Mouse (Mus musculus) lung, adult 18-20 months (tissue): ENCODE measurements around the gene Slc35g3.

ENCODE experiments used
- DNase-seq, 2 experiments: peaks; one replicate each; pipeline ENCODE4 v3.0.0; 2022; ENCODE audit warnings: mixed read lengths in 2 of 2

The Slc35g3 gene

DNA sequence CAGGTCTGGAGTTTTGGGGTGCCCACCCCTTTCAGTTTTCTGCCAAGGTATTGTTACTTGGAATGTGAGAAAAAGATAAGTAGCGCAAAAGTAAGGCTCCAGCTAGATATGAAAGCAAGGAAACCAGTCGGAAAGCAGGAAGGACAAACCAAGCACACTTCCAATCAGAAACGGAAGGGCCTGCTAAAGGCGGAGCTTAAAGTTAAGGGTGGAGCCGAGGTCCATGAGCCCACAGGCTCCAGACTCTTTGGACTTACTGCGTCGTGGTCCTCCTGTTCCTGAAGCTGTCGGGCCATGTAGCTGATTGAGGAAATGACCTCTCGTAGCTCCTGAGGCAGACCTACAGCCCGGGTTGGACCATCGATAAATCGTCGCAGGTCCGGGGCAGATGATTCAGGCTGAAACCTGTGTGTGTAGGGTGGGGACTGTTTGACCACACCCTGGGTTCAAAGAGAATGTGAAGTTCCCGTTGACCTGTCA is 23.1 kb upstream of the Slc35g3 start:
- DNase-seq, result peak; percentile 76 to 82

DNA sequence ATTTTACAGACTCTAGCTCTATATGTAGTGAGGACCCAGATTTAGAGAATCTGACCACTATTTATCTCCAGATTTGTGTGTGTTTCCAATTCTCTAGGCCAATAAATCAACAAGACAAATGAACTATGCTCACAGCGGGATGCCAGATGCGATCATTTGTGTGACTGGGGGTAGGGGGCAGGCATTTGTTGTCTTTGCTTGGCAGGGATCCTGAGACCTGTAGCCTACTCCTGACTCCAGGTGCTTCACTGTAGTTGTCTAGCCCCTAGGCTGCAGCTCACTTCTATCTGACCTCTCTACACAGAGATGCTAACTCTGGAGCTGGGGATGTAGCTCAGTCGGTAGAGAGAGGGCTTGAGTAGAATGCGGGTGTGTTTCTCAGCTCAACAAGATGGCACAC is 20.1 kb upstream of the Slc35g3 start:
- no peak for DNase-seq

DNA sequence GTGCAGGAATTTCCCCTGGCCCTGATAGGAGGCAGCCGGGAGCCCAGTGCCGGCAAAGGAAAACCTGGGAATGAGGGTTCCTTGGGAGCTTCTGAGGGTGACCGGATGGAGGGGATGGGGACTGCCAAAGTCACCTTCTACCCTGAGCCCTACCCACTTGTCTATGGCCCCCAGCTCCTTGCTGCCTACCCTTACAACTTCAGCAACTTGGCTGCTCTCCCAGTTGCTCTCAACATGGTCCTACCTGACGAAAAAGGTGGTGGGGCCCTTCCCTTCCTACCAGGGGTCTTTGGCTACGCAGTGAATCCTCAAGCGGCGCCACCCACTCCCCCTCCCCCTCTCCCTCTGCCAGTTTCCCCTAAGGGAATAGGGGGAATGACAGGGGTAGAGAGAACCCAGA is 17.2 kb upstream of the Slc35g3 start:
- no peak for DNase-seq

DNA sequence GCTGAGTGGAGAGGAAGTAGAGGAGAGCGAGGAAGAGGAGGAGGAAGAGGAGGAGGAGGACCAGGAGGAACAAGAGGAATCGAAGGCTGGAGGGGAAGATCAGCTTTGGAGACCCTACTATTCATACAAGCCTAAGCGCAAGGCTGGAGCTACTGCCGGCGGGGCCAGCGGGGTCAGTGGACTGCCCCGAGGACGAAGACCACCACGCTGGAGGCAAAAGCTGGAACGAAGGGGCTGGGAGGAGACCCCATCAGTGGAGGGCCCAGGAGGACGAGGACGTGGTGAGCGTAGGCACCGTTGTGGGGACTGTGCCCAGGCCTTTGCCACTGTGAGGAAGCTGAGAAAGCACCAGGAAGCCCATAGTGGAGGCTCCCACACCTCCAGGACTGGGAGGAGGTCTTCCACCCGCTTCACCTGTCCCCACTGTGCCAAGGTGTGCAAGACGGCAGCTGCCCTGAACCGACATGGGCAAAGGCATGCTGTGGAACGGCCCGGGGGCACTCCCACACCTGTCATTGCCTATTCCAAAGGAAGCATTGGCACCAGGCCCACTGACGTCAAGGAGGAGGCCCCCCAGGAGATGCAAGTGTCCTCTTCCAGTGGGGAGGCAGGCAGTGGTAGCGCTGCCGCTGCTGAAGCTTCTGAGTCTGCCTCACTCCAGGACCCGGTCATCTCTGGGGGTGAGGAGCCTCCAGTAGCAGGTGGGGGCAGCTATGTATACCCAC is 16.7 kb upstream of the Slc35g3 start:
- no peak for DNase-seq

DNA sequence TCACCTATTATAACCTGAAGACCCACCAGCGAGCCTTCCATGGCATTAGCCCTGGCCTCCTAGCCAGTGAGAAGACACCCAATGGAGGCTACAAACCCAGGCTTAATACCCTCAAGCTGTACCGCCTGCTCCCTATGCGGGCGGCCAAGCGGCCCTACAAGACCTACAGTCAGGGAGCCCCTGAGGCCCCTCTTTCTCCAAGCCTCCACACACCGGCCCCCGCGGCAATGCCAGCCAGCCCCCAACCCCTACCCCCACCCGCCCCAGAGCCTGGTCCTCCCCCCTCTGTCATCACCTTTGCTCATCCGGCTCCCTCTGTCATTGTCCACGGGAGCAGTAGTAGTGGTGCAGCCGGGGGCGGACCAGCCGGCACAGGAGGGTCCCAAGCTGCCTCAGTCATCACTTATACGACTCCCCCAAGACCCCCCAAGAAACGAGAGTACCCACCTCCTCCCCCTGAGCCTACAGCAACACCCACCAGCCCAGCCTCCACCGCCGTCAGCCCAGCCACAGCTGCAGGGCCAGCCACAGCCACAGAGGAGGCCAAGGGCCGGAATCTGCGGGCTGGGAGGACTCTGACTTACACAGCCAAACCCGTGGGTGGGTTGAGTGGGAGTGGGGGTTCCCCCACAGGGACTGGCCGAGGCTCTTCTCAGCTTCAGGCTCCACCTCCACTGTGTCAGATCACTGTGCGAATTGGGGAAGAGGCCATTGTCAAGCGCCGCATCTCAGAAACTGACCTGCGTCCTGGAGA is 15.9 kb upstream of the Slc35g3 start:
- DNase-seq, result peak in 1 of 2 experiments; percentile 44

DNA sequence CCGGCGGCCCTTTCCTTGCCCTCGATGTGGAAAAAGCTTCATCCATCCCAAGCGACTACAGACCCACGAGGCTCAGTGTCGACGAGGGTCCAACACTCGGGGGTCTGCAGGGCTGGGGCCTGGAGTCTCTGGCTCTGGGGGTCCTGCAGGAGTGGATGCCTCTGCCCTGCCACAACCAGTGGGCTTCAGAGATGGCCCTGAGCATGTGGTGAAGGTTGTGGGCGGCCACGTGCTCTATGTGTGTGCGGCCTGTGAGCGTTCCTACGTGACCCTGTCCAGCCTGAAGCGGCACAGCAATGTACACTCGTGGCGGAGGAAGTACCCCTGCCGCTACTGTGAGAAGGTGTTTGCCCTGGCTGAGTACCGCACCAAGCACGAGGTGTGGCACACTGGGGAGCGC is 14.7 kb upstream of the Slc35g3 start:
- no peak for DNase-seq

DNA sequence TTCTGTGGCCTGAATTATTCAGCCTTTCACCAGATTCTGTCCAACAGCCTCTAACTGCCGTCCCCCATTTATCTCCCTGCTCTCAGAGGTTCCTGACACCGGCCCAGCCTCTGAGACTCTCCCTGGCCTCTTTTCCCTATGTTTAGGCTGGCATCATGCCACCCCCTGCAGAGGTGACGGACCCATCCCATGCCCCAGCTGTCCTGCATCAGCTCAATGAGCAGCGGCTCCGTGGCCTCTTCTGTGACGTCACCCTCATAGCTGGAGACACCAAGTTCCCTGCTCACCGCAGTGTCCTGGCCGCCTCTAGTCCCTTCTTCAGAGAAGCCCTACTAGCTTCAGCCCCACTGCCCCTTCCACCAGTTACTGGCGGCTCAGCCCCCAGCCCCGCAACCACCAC is 13.9 kb upstream of the Slc35g3 start:
- no peak for DNase-seq

DNA sequence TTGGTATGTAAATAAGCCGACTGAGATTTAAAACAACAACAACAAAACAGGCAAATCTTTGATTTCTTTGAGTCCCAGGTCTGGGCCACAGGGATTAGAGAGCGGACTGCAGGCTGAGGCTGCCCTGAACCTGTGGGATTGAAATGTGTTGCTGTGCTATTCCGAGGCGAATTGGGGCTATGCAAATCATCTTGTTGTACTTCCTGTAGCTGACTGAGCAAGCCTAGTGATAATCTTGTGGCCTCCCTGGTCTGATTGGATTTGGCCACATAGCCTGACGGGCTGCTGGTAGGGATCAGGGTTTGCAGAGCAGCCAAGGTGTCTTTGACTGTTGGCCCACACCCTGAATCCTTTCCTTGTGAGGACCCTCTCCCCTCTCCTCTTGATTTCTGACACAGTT is 13.2 kb upstream of the Slc35g3 start:
- no peak for DNase-seq

DNA sequence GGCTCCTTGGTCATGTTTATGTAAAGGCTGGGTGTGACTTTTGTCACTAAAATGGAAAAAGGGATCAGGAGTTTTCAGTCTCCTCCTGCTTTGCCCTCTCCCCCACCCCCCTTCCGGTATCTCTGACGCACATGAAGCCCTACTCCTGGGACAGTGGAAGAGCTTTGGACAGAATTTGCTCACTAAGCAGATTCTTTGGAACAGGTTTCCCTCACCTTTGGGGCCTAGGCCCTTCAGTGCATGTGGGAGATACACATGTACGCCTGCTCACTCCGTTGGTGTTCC is 5.8 kb upstream of the Slc35g3 start:
- peak; percentile 37 to 71 for DNase-seq

DNA sequence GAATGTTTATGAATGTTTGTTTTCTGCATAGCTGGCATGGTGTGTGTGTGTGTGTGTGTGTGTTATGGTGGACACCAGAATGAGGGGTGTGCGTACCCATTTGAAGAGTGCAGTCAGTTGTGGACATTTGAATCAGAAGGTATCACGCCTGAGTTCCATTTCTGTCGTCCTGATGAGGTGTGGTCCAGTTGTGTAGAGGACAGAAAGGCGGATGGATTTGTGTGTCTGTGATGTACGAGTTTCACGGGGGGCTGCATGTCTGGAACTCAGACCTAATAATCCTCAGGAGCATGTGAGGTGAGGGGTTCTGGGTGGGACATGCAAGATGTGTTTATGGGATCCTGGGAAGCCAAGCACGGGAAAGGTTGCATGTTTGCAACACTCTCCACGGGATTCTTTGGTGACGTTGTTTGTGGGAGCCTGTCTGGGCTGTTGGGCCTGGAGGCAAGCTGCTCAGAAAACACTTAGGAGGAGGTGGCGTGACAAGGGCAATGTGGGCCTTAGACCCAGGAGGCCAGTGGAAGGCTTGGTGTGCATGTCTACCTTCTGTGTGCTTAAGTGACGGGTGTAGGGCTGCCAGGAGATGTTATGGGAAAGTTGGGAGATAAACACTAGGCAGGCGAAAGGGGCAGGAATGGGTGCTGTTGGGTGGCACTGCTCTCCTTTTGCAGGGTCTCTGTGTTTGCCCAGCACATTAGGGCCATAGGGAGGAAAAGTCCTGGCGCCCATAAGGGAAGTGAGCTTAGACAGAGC is 5.3 kb upstream of the Slc35g3 start:
- DNase-seq, result peak; percentile 46 to 54

DNA sequence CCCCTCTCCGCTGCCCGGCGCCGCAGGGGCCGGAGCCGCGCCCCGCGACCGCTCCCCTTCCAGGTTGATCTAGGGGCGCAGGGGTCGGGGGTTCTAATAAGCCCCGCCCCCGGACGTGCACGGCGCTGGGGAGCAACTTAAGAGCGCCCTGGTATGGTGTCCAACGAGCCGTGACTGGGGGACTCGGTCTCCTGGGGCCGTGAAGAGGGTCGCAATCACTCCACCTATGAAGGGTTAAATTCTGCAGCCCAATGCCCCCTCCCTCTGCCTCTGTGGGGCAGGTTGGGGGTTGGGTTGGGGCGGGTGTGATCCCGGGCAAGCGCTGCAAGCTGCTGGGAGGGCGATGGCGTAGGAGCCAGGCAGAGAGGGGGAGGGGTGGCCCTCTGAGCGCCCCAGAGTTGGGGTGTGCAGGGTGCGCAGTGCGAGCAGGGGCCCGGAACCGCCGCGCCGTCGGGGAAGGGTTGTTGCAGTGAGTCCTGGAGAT is 4.4 kb upstream of the Slc35g3 start:
- DNase-seq, result peak; percentile 80 to 84

DNA sequence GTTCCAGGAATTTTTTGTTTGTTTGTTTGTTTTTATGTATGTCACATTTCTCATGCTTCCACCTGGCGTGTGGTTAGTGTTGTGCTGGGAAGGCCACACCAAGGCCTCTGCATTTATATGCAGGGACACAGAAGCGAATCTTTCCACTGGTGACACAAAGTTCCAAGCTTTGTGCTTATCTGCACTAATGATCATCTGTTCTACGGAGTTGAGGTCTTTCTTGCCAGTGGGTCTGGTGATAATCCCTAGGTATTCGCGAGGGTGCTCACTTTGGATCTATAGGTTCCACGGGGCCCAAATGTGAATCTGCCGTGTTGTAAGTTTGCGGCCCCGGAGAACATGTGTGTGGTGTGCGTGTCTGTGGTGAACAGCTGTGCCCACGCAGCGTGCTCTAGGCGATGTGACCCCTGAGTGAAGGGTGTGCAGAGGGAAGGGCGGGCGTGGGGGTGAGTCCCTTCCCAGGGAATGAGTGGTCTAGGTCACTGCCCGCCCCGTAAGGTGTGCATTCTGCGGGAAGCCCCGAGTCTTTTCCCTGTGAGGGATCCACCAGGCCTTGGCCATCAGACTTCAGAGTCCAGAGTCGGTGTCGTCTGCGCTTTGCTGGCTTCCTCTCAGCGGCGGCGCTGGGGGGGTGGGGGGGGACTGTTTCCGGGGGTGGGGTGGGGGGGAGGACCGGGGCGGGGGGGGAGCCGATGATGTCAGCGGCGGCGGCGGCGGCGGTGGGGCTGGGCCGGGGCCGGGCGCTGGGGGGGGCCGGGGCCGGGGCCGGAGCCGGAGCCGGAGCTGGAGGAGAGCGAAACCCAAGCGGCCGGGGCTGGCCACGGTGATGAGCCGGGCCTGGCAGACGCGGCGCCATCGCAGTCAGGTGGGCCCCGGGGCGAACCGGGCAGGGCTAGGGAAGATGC is 3.7 kb upstream of the Slc35g3 start, which contains the start of gene Zbtb4:
Gene Zbtb4, plus strand, starts transcription at position 692 of the 905 bp plus-strand sequence.
- DNase-seq, result peak; percentile 48 to 52

DNA sequence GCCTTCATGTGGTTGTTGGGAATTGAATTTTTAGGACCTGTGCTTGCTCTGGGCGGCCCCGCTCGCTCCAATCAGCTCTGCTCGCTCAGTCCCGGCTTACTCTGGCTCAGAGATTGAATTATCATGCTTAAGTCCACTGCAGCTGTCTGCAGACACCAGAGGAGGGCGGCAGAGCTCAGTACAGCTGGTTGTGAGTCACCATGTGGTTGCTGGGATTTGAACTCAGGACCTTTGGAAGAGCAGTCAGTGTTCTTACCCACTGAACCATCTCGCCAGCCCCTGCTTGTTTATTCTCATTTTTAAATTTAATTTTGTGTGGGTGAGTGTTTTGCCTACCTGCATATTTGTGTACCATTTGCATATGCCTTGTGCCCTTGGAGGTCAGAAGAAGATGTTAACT is 1.8 kb upstream of the Slc35g3 start:
- no peak for DNase-seq

DNA sequence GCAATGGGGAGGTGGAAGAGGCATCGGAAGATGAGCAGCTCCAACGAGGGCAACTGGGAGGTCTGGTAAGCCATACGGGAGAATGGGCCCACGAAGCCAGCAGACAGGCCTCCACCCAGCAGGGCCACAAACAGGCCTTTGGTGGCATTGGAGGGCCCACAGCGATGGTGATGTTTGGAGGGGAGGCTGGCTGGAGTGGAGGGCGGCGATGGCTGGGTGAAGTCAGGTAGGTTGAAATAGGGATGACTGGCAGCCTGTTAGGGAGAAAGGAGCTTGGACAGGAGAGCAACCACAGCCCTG is 917 bp downstream of the Slc35g3 start:
- no peak for DNase-seq

DNA sequence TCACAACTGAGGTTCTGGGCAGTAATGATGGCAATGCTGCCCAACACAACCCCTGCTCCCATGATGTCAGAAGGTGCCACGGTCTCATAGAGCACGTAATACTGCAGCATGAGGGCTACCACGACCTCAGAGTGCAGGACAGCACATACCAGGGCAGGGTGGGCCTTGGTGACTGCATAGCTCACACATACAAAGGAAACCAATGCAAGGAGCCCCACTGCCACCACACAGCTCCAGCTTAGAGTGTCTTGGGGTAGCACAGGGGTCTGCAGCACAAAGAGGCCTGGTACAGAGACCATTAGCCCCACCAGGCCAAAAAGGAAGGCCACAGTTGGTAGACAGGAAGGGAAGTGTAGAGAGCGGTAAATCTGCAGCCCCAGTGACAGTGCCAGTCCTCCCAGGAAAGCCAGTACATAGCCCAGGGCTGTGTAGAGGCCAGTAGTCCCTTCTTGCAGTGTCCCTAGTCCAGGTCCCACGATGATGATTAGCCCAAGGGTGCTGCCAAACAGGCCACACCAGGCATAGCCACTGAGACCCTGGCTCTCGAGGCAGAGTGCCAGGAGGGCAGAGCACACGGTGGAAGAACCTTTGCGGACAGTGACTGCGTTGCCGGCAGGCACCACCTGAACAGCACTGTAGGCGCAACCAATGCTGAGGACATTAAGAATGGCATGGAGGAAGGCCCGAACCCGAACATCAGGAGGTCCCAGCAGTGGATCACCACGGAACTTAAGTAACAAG is 1.4 kb downstream of the Slc35g3 start:
- DNase-seq, result no peak

DNA sequence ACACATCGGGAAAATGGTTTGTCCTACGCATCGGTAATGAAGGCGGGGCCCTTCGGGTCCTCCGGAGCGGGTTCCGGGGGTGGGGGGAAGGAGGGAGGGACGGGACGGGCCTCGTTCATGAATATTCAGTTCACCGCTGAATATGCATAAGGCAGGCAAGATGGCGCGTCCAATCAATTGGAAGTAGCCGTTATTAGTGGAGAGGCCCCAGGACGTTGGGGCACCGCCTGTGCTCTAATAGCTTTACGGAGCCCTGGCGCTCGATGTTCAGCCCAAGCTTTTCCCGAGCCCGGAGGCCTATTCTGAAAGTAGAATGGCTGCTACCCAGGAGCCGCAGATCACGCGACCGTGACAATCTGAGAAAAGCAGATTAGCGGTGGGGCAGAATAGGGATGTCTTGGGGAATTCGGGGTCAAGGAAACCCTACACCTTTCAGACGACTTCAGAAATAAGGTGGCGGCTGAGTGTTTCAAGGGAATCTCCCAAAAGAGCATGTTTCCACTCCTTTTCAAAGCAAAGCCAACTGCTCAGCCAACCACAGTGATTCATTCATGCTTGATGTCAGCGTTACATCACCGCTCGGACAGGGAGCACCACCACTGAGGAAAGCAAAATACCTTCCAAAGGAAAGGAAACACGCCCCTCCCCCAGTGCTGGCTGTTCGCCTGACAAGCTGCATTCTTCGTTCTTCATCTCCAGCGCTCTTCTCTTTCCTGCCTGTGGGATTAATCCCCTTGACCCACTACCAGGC is 2.6 kb downstream of the Slc35g3 start:
- DNase-seq, result peak; percentile 93 to 94

DNA sequence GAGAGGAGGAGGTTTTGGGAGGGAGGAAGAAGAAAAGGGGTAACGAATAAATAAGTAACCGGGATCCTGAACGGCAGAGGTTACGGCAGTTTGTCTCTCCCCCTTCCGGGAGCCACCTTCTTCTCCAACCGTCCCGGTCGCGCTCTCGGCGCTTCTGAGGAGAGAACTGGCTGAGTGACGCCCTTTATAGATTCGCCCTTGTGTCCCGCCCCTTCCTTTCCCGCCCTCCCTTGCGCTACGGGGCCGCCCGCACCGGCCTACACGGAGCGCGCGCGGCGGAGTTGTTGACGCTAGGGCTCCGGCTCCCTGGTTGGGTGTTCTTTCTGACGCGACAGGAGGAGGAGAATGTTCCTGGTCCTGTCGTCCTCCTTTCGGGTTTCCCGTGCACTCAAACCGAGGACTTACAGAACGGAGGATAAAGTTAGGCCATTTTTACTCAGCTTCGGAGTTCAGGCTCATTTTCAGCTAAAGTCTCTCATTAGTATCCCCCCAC is 3.2 kb downstream of the Slc35g3 start, which contains the start of gene Polr2a:
Gene Polr2a, minus strand, starts transcription at position 160 of the 493 bp plus-strand sequence.
- peak; percentile 96 to 97 for DNase-seq

DNA sequence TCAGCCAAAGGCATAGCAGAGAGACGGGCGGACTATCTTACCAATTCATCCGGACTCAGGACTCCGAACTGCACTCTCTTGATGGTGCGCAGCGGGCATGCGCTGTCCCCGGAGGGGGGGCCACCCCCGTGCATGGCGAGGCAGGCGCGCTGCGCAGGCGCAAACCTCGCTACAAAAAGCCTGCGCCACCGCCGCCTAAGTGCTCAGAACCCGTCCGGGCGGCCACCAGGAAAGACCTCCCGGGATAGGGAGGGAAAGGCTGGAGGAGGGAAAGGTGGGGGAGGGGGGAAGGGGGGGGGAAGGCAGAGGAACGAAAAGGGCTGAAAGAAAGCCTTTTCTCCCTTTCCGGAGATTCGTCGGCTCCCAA is 3.7 kb downstream of the Slc35g3 start:
- peak; percentile 95 to 97 for DNase-seq

DNA sequence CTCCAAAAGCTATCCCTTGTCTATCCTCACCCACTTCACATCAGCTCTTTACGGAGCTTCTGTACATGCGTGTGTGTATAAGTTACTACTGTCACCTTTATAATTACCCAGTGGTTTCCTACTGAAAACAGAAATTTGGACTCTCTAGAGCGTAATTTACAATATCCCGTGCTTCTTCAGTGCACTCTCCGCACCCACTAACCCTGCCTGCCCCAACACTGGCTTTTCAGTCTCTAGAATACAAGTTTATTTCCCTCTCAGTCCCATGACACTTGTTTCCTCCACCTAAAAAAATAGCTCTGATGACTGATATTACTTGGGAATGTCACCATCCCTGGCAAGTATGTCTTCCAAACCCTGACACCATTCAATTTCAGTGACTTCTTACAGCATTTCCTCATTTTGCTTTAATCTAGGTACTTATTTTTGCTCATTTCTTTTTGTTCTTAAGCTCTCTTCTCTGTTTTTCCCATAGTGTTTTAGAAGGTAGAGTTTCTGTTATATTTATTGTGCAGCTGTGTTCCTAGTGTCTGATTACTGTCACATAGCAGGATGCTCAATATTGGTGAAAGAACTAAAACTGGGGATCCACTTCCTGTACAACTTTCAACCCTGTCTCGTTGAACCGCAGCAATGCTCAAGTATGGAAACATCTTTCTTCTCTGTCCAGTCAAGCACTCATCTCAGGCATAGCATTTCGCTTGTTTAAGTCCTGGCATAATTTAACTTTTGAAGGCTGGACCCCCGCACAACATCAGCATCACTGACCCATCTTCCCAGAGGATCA is 4.3 kb downstream of the Slc35g3 start:
- DNase-seq, result no peak

DNA sequence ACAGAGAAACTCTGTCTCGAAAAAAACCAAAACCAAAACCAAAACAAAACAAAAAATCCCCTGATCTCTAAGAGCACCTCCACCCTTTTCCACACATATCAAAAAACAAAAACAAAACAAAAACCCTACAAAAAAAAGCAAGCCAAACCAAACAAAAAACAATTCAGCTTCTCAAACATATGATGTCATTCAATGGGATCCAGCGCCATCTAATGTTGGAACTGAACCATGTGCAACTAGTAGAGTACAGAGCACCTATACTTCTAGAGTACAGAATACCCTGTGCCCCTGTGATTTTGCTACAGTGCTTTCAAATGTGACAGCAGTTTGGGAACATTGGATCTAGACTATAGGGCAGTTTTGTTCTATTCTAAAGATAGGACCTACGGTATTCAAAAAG is 7.1 kb downstream of the Slc35g3 start:
- DNase-seq, result peak in 1 of 2 experiments; percentile 58
